Mouse (Mus musculus) heart, embryonic 11.5 days (tissue): ENCODE measurements around the gene Zfp398. TPM values are rescaled to one million over a fixed set of nuclear protein-coding genes. Genes with fewer than 3 reads are reported as not detected.
"Not testable (repeated sequence)": the region's sequence is repeated elsewhere in the genome, so short reads cannot be mapped to it uniquely, and the experiment has no call there.

Experiments used
- ATAC-seq: fragments of 200-750 bp; cut with Nextera tagmentation; replicated peaks from 2 replicates; pipeline ENCODE4 v1.8.0; 2017; ENCODE audit warnings: moderate library complexity; ENCODE audit not compliant: insufficient number of reproducible peaks, low FRiP score, low TSS enrichment
- H3K27ac ChIP-seq: fragments of 300-500 bp; sonication (generic); 2 replicates; pipeline ENCODE4 v1.5.1; 2014; ENCODE audit warnings: mild to moderate bottlenecking, low read depth, low read length
- H3K27me3 ChIP-seq: fragments of 300-500 bp; sonication (generic); 2 replicates; pipeline ENCODE4 v1.6.1; 2014; ENCODE audit warnings: mild to moderate bottlenecking, low read length, mixed read lengths; ENCODE audit not compliant: control insufficient read depth, insufficient read depth
- H3K36me3 ChIP-seq: fragments of 300-500 bp; sonication (generic); 2 replicates; pipeline ENCODE4 v1.6.1; 2014; ENCODE audit warnings: mild to moderate bottlenecking, low read length, moderate library complexity, mixed read lengths; ENCODE audit not compliant: control insufficient read depth, insufficient read depth
- H3K4me1 ChIP-seq: fragments of 300-500 bp; sonication (generic); 2 replicates; pipeline ENCODE4 v1.6.1; 2014; ENCODE audit warnings: low read length; ENCODE audit not compliant: control insufficient read depth, insufficient read depth
- H3K4me2 ChIP-seq: fragments of 300-500 bp; sonication (generic); 2 replicates; pipeline ENCODE4 v1.6.1; 2014; ENCODE audit warnings: mild to moderate bottlenecking, moderate library complexity
- H3K4me3 ChIP-seq: fragments of 300-500 bp; sonication (generic); 2 replicates; pipeline ENCODE4 v1.5.1; 2014; ENCODE audit warnings: low read depth, low read length
- H3K9ac ChIP-seq: fragments of 300-500 bp; sonication (generic); 2 replicates; pipeline ENCODE4 v1.6.1; 2014; ENCODE audit warnings: mild to moderate bottlenecking, low read depth, low read length, moderate library complexity
- H3K9me3 ChIP-seq: fragments of 300-500 bp; sonication (generic); replicated peaks from 2 replicates; pipeline ENCODE4 v1.6.1; 2016; ENCODE audit warnings: low read length; ENCODE audit not compliant: control insufficient read depth
- WGBS: fragments of 180-500 bp; shearing (Covaris S2); extraction: QIAGEN DNeasy Blood & Tissue Kit; methylation state at CpG from one replicate; pipeline ENCODE4 v1.1.7; 2014; ENCODE audit not compliant: insufficient replicate concordance; 5-methylcytosine and 5-hydroxymethylcytosine counted together
- polyA plus RNA-seq: library from polyadenylated mRNA; unstranded; fragments of >200 nt; fragmentation: Nextera tagmentation; extraction: Ambion mirVana; gene quantifications from 2 replicates; pipeline ENCODE4 v1.2.1, GENCODE M21; 2014

Zfp398 gene
- polyA plus RNA-seq, 1 experiment from 2014 or later = 4.0 TPM

- no peaks in the 10 kb centered on the region; the same call in 1 of the 2 replicates for H3K9me3 ChIP-seq
- no peak overlapping the region for H3K9ac ChIP-seq
- H3K27ac ChIP-seq = no peak overlapping the region
- peaks cover 3% of the 10 kb centered on the region; the same call in 1 of the 2 replicates for H3K36me3 ChIP-seq
- no peak overlapping the region for H3K4me2 ChIP-seq
- H3K4me1 ChIP-seq = no peaks in the 10 kb centered on the region
- 90% methylated on average over 6 of the region's 6 CpGs for WGBS
- no peak for ATAC-seq
- no peaks in the 10 kb centered on the region for H3K27me3 ChIP-seq
- H3K4me3 ChIP-seq = no peak overlapping the region
Observed at GRCm38 (mm10) chr6:47857241-47857640, 21.8 kb downstream of the Zfp398 start.

DNA sequence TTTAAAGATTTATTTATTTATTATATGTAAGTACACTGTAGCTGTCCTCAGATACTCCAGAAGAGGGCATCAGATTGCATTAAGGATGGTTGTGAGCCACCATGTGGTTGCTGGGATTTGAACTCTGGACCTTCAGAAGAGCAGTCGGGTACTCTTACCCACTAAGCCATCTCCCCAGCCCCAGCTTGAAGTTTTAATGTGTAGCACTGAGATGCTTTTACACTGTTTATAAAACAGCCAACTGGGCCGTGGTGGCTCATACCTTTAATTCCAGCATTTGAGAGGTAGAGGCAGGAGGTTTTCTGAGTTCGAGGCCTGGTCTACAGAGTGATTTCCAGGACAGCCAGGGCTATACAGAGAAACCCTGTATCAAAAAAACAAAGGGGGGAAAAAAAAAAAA is 22.3 kb downstream of the Zfp398 start:
- H3K4me2 ChIP-seq, H3K27ac ChIP-seq, H3K9me3 ChIP-seq, ATAC-seq, H3K36me3 ChIP-seq, H3K9ac ChIP-seq, H3K4me3 ChIP-seq, H3K27me3 ChIP-seq, H3K4me1 ChIP-seq: not testable (repeated sequence)
- 77% methylated on average over 3 of the region's 3 CpGs for WGBS

GRCm38 (mm10) chr6:47872266-47872665 is 36.8 kb downstream of the Zfp398 start:
- no peak overlapping the region for H3K9ac ChIP-seq
- no peaks in the 10 kb centered on the region for H3K9me3 ChIP-seq
- H3K36me3 ChIP-seq = no peaks in the 10 kb centered on the region
- H3K4me3 ChIP-seq = no peak overlapping the region
- H3K27ac ChIP-seq = no peak overlapping the region
- no peaks in the 10 kb centered on the region; the same call in 1 of the 2 replicates for H3K27me3 ChIP-seq
- no peak for ATAC-seq
- 80% methylated on average over 5 of the region's 5 CpGs for WGBS
- H3K4me2 ChIP-seq = no peak overlapping the region
- H3K4me1 ChIP-seq = no peaks in the 10 kb centered on the region

DNA sequence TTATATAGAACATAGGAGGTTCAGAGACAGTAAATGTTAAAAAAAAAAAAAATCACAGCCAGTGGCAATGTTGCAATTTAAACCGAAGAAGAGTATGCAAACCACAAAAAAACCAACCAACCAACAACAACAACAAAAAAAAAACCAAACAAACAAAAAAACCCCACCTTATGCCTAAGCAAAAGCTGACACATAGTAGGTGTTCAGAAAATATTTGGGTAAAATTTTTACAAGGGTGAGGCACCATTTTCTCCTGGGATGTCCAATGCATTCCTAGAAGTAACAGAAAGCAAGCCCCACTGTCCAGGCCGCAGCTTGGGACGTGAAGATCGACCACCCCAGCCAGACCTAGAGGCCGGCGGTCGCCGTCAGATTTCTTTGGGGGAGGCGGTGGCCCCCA is 41.6 kb downstream of the Zfp398 start, which contains the start of gene Zfp282:
Zfp282 (plus strand) TSS at position 147 of the 400 bp plus-strand sequence.
- Histone ChIP-seq H3K4me3 (peak within 1 kb of the TSS; percentile 91), H3K9me3 (no peaks in the 10 kb centered on the region), H3K27me3 (no peaks in the 10 kb centered on the region), H3K4me2 (peak within 1 kb of the TSS; percentile 87), H3K27ac (peak within 1 kb of the TSS; percentile 96), H3K9ac (peak within 1 kb of the TSS; percentile 93), H3K4me1 (peaks cover 12% of the 10 kb centered on the region), H3K36me3 (peaks cover 5% of the 10 kb centered on the region; the same call in 1 of the 2 replicates)
- no peak for ATAC-seq
- WGBS = 9% methylated on average over 9 of the region's 9 CpGs

DNA sequence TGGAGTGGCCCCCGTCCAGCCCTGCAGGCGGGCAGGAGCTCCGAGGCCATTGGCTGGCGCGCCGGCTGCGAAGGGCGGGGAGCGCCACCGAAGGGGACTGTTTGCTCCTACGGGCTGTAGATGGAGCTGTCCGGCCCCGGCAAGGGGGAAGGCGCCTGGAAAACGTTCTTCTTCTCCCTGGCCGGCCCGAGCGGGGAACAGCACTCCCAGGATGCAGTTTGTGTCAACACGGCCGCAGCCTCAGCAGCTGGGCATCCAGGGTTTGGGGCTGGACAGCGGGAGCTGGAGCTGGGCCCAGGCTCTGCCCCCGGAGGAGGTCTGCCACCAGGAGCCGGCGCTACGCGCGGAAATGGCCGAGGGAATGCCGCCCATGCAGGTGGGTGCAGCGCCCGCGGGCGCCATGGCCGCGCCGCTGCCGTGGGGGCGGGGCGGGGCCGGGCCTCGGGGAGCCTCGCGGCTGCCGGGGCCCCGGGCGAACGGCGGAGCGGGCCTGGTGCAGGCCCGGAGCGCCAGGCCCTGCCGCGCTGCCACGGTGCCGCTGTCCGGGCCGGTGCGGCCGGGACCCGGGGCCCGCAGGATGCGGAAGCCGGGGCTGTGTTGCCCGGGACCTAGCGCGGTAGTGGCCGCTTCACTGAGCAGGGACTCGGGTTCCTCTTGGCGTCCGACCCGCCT is 42.1 kb downstream of the Zfp398 start:
- WGBS = under 1% methylated on average over 63 of the region's 71 CpGs
- peaks cover 5% of the 10 kb centered on the region; the same call in 1 of the 2 replicates for H3K36me3 ChIP-seq
- peak; percentile 92 for ATAC-seq

DNA sequence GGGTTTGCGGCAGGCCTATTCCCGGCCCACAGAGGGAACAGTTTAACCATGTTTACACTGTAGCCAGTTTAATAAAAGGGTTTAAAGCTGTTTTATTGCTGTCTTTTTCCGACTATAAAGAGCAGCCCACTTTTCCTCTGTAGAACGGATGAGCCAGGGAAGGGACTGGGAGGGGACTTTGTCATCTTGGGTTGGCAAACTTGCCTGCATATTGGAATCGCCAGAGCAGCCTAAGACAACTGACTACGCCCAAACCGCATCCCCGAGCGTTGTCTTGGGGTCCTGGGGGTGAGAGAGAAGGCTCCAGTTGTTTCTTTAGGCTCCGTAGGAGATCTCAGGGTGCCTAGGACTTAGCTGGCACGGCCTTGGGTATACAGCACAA is 42.7 kb downstream of the Zfp398 start:
- peak overlapping the region; percentile 87 for H3K4me2 ChIP-seq
- no peaks in the 10 kb centered on the region for H3K9me3 ChIP-seq
- peak overlapping the region; percentile 93 for H3K9ac ChIP-seq
- peak overlapping the region; percentile 96 for H3K27ac ChIP-seq
- peaks cover 12% of the 10 kb centered on the region for H3K4me1 ChIP-seq
- H3K36me3 ChIP-seq = peaks cover 6% of the 10 kb centered on the region; the same call in 1 of the 2 replicates
- whole genome bisulfite sequencing = 2% methylated on average over 11 of the region's 11 CpGs
- H3K4me3 ChIP-seq = peak overlapping the region; percentile 91
- no peaks in the 10 kb centered on the region for H3K27me3 ChIP-seq
- ATAC-seq = no peak

More for the DNA sequence above, 42.1 kb downstream of the Zfp398 start:
- Histone ChIP-seq H3K4me3 (peak overlapping the region; percentile 91), H3K4me1 (peaks cover 12% of the 10 kb centered on the region), H3K27me3 (no peaks in the 10 kb centered on the region), H3K9ac (peak overlapping the region; percentile 93), H3K4me2 (peak overlapping the region; percentile 87), H3K9me3 (no peaks in the 10 kb centered on the region), H3K27ac (peak overlapping the region; percentile 96)

DNA sequence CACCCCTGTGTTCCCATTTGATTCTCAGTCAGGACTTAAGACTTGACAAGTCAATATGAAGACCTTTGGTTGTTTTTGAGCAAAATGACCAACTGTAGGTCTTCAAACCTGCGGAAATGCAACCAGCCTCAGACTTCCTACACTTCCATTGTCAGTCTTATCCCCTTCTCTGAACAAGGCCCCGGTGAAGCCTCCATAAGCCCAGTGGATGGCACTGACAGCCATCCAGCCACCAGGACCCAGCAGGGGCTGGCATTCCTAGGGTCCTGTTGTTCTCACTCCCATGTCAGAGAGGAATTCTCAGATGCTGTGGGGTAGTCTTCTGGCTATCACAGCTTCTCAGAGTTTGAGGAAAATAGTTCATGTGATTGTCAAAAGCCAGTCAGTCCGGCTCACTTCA is 43.1 kb downstream of the Zfp398 start:
- Histone ChIP-seq H3K9me3 (no peaks in the 10 kb centered on the region), H3K4me2 (peak overlapping the region; percentile 87), H3K4me3 (peak overlapping the region; percentile 91), H3K36me3 (peaks cover 10% of the 10 kb centered on the region; the same call in 1 of the 2 replicates), H3K27me3 (no peaks in the 10 kb centered on the region), H3K4me1 (peaks cover 12% of the 10 kb centered on the region), H3K9ac (peak overlapping the region; percentile 93), H3K27ac (no peak overlapping the region)
- ATAC-seq = no peak
- 50% methylated on average over 3 of the region's 3 CpGs for WGBS

- no peak overlapping the region for H3K27ac ChIP-seq
- peaks cover 12% of the 10 kb centered on the region for H3K4me1 ChIP-seq
- no peak for ATAC-seq
- peaks cover 10% of the 10 kb centered on the region; the same call in 1 of the 2 replicates for H3K36me3 ChIP-seq
- peak overlapping the region; percentile 93; the same call in 1 of the 2 replicates for H3K9ac ChIP-seq
- no peak overlapping the region for H3K4me3 ChIP-seq
- H3K9me3 ChIP-seq = no peaks in the 10 kb centered on the region
- peak overlapping the region; percentile 87 for H3K4me2 ChIP-seq
- WGBS = 69% methylated on average over 4 of the region's 4 CpGs
- no peaks in the 10 kb centered on the region for H3K27me3 ChIP-seq
Observed at GRCm38 (mm10) chr6:47879049-47879716, 43.7 kb downstream of the Zfp398 start.
